Mouse (Mus musculus): ENCODE results near the gene Pcbp1. TPM values are rescaled to one million over a fixed set of nuclear protein-coding genes. Genes with fewer than 3 reads are reported as not detected.

The Pcbp1 gene
- 299 TPM for polyA plus RNA-seq (2017; shearing (Covaris generic))

DNA sequence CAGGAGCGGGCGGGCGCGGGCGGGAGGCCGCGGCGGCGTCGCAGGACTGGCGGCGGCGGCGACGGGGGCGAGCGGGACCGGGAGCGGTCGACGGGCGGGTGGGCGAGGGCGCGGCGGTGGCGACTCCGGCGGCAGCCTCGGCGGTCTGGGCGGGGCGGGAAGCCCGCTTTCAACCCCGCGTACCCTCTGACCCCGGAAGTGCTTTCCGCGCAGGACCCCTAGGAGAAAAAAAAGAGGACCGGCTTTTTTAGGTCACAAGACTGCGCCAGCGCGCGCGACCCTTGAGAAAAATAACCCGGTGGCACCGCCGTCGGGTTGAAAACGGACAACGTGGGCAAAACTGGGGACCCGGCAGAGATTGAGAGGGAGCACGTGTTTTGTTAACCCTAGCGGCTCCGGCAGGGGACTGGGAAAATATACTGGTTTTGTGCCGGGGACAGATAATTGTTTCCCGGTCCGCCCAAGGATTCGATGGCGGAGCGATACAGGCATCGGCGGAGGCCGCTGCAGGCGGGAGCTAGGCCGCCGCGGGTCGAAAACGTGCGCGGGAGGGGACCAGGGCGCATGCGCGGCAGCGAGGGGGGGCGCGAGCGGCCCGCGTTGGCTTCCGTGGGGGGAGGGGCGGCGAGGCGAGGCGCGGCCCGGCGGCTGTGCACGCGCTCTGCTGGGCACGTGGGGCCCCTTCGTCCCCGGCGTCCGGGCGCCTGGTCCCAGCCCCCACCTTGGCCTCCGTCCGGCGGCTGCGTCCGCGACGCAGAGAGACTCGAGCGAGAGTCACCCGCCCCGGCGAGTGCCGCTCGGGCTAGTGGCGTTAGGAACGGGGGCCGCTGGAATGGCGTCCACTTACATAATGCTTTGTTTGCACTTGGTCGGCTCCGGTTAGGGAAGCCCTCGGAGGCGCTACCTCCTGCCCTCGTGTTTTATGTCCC, at the start of gene Pcbp1:
Gene Pcbp1 (minus strand): TSS at position 290 of the 929 bp plus-strand sequence.

Other genes starting within 250 kb of the Pcbp1 start
- 29.7 TPM for gene Fam136a, start 160.7 kb downstream of the Pcbp1 start, polyA plus RNA-seq (2017; shearing (Covaris generic))
- 413 TPM for gene Snrpg, start 155.0 kb downstream of the Pcbp1 start, polyA plus RNA-seq (2017; shearing (Covaris generic))
- gene Pcyox1, start 129.2 kb downstream of the Pcbp1 start, polyA plus RNA-seq (2017; shearing (Covaris generic)) = 4.3 TPM
- gene Tia1, start 122.1 kb downstream of the Pcbp1 start, polyA plus RNA-seq (2017; shearing (Covaris generic)) = 75.7 TPM
- gene Gm44790, start 99.7 kb downstream of the Pcbp1 start, polyA plus RNA-seq (2017; shearing (Covaris generic)) = not detected
- 42.4 TPM for gene C87436, start 87.9 kb downstream of the Pcbp1 start, polyA plus RNA-seq (2017; shearing (Covaris generic))
- gene Asprv1, start 101.8 kb upstream of the Pcbp1 start, polyA plus RNA-seq (2017; shearing (Covaris generic)) = 0.32 TPM
- 282 TPM for gene Mxd1, start 142.8 kb upstream of the Pcbp1 start, polyA plus RNA-seq (2017; shearing (Covaris generic))
- 46.5 TPM for gene Snrnp27, start 158.2 kb upstream of the Pcbp1 start, polyA plus RNA-seq (2017; shearing (Covaris generic))
- 37.1 TPM for gene Gmcl1, start 207.1 kb upstream of the Pcbp1 start, polyA plus RNA-seq (2017; shearing (Covaris generic))